Mouse (Mus musculus): ENCODE results near the gene CK137956.

Gene CK137956

DNA sequence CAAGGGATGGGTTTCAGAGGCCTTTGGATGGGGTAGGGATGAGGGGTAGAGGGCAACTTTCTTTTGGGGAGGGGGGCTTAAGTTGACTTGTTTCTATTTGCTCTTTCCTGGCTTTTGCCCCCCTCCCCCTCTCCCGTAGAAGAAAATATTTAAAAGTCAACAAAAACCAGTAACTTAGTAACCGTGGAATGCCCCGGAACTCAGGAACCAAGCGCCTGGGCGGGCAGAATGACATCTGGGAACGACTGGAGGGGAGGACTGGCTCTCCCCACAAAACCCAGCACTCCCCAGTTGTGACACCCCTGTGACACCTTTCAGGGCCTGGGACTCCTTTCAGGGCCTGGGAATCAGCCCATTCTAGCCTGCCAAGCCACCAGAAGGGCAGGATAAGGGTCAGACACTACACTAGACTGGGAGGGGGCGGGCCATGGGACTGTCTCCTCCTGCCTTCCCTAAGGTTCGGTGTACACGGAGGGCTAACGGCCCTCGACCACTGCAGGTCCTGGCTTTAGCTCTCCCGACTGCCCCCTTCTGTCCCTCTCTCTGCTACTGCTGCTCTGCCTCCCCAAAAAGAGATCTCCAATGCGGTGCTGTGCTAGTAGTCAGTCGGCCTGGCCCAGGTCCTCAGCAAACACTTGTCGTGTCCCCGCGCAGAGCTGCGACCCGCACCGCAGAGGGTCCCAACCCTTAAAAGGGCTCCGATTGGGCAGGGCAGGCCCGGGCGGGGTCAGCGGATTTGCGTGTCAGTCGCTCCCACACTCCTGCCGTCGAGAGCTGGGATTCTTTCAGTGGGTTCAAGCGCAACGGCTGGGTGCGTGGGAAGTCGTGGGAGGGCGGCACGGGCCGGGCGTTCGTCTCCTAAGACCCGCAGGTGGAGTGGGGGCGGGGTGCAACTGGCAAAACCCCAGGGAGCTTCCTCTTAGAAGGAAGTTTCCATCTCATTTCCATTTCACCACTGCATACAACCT, at the start of gene CK137956:
CK137956 (minus strand) TSS at position 51 of the 968 bp plus-strand sequence.
- no peak for DNase-seq (ENCODE audit: low read depth, low spot score)

DNA sequence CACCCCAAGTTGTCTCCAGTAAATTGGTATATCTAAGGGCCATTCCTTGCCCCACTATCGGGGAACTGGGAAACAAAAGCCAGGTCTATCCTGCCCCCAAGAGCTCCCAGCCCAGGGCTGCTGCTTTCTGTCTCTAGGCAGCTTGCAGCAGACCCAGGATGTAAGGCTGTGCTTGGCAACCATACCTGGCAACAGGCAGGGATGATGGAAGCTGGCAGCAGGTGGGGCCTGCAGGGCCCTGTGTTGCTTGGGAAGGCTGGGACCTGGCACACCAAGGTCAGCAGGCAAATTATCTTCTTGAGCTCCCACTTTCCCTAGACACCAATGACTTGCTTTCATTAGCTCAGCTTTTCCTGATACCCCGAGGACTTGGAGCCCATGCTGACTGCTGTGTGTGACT, 48.7 kb upstream of the CK137956 start:
- no peak for DNase-seq (ENCODE audit: low read depth, low spot score)

DNA sequence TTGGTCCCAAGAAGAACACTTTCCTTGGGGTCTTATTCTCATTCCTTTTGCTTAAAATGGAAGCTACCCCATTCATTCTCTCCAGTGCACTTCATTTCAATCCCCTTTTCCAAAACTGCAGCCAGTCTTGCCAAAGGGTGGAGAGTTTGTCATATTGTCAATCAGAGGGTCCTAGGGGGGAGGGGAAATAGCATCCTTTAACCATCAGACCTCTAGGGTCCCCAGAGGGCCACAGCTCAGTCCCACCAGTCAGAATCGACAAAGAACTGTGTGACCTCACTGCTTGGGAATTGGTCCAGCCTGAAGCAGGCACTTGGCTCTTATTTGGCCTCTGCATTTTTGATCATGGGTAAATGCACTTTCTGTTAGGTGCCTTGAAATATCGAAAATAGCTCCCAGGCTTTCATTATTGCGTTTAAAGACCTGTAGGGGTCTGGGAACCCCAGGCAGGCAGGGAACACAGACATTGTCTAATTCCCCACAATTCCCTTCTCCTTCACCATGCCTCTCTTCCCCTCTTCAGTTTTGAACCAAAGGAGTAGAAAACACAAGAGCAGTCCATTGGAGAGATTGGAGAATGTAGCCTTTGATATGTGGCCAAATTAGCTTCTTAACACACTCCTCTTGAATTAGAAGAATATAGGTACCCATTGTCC, 34.2 kb upstream of the CK137956 start:
- DNase-seq (ENCODE audit: low read depth, low spot score), result no peak

DNA sequence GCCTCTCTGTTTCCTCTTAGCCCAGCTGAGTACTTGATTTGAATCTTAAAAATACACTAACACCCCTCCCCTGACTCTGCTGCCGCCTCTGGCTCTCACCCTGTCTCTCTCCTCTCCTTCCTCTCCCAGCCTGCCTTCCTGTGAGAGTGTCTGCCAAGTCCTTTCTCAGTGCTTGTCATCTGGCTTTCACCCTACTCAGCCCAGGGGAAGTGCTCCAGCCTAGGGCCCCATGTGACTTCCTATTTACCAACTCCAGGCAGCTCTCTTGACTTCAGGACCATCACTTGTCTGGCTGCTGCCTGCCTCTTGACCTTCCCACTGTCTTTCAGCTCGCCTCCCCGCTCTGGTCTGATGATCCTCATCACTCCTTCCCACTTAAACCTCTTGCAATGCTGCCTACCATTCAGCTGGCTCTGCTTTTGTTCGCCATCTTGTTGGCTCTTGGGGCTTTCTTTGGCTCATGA, 31.9 kb upstream of the CK137956 start:
- DNase-seq (ENCODE audit: low read depth, low spot score), result no peak

DNA sequence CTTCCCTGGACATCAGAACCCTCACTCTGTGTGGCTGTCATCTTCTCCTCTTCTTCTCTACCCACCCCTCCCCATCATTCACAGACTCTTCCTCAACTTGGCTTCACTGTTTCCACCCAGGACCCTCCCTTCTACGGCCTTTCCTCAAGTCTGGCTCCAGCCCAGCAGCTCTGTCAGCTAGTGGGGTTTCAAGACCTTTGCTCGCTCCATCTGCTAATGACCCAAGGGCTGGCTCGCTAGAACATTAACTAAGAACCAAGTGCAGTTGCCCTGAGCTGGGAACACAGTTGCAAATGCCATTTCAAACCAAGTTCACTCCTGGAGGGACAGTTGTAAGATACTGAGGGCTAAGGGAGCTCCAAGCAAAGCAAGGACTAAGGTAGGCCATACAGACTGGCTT, 28.5 kb upstream of the CK137956 start:
- no peak for DNase-seq (ENCODE audit: low read depth, low spot score)

DNA sequence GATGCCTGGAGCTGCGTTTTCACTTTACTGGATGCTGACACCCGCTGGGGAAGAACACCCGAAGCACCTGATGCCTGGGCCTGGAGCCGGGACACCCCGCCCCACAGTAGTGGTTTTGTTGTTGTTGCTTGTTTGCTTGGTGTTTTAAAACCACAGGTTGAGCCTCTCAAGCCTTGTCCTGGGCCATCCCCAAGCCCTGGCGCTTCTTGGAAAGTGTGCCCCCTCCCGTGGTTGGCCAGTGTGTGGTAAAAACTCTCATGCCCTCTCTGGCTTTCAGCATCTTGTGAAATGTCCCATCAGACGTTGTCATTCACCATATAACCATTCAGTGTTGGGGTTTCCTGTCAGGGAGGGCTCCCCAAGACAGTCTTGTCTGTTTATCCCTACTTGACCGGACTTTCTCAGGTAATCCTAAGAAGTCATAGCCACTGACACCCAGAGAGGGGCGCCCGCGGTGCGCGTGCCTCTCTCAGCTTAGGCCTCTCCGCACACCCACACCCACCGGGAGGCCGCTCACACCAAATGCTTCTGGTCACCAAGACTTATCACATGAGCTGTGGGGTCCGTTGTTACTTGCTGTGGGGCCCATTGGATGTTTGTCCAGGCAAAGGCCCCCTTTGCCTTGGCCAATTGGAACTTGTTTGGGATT, 18.7 kb upstream of the CK137956 start:
- no peak for DNase-seq (ENCODE audit: low read depth, low spot score)

DNA sequence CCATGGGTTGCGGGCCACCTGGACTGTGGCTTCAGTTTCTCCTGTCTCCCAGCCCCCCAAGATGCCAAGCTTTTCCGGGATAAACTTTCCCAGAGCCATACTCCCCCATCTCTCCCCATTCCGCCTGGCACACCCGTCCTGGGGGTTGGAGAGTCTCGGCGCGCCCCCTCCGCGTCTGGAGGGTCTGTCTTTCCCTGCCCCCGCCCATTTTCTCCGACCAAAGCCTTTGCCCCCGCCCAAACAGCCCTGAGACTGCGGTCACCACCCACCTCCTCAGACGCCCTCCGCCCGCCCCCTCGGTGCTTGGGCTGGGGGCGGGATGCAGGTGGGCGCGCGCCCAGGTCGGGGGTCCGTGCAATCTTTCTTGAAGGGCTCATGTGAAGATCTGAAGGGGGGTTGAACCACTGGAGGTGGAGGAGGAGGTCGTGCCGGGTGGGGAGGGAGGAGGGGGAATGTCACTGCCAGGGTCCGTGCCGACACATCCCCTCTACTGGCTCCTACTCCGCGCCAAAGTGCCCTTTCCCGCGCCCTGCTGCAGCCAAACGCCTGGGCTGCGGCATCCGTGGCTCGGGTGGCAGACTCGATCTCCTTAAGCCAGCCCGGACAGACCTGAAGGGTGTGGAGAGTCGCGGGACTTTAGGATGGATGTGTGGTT, 17.9 kb upstream of the CK137956 start:
- no peak for DNase-seq (ENCODE audit: low read depth, low spot score)

DNA sequence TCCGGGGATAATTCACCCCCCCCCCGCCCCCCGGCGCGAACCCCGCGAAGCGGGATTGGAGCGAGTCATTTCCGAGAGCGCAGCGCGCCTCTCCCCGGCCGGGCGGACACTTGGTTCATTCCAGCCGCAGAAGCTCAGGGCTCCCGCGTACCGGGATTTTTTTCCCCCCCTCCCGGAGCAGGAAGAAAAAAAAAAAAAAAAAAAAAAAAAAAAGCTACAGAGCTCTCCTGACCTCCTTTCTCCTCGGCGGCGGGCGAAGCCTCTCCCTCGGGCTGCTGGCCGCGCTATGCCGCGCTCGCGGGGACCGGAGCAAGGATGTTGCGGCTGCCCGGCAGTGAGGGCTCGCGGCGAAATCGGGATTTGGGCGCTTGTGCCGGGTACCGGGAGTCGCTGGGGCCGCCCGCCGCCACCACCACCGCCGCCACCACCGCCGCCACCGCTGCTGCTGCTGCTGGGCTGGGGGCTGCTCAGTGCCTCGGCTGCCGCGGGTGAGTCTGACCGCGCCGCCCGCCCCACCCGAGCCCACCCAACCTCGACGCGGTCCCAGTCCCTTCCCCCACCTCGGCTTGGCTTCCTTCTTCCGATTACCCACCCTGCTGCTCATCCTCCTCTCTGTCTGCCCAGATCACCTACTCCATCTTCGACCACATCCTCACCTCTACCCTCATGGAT, 17.2 kb upstream of the CK137956 start, which contains the start of gene Csmd2:
Csmd2 (plus strand) TSS at position 74 of the 672 bp plus-strand sequence.
- DNase-seq (ENCODE audit: low read depth, low spot score), result no peak

DNA sequence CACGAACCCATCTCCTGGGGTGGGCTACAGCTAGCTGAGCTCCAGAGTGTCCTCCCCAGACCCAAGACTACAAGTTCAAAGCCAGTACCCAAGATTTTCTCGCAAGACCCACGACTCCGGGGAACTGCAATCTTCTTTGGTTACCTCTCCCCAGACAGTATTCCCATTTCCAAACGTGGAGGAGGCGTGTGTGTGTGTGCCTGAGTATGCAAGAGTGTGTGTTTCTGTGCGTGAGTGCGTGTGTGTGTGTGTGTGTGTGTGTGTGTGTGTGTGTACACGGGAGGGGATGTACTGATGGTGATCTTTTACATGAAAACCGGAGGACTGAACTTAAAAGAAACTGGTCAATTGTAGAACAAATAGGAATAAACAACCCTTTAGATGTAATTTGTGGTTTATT, 16.5 kb upstream of the CK137956 start:
- DNase-seq (ENCODE audit: low read depth, low spot score), result no peak

DNA sequence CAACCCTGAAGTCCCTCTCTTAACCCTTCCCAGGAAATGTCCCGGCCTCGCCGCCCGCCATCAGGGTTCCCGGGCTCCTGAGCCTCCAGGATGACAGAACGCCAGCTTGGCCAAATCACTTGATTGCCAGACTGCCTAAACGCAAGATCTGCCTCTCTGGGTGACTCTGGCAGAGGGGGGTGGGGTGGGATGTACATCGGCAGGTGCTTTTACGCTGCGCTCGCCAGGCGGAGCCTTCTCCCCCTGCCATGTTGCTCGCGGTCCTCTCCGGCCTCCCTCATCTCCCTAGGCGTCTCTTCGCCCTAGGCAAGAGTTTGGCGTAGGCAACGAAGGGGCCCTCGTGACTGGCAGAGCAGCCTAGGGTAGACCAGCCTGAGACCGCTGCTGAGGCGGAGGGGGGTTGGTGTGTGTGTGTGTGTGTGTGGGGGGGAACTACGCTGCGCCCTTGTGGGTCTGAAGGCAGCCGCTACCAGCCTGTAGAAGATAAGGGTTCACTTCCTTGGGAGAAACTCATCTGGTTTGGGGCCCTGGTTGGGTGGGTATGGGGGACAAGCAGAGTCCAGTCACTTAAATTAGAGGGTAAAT, 15.8 kb upstream of the CK137956 start:
- DNase-seq (ENCODE audit: low read depth, low spot score), result no peak

DNA sequence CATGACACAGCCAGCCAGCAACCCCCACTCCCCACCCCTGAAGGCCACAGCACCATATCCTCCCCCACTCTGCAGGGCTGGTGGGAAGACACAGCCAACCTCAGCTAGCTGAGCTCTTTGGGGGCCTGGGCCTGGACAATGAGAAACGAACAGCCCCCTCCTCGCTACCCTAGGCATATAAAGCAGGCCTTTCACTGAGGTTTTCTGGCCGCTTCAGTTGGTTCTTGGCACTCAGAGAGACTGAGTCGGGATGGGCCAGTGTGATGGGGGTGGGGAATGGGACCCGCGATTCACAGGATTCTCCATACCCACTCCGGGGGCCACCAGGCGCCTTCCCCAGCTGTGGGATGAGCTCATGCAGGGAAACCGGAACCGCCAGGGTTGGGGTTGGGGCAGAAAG, 15.1 kb upstream of the CK137956 start:
- DNase-seq (ENCODE audit: low read depth, low spot score), result no peak

DNA sequence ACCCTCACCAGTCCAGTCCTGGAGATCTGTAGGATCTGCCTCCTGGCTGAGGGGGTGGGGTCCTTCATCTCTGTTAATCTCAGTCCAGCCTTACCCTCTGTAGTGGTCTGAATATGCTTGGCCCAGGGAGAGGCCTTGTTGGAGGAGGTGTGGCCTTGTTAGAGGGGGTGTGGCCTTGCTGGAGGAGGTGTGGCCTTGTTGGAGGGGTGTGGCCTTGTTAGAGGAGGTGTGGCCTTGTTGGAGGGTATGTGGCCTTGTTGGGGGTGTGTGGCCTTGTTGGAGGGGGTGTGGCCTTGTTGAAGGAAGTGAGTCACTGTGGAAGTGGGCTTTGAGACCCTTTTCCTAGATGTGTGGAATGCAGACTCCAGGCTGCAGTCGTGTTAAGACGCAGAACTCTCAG, 13.7 kb upstream of the CK137956 start:
- DNase-seq (ENCODE audit: low read depth, low spot score), result no peak

DNA sequence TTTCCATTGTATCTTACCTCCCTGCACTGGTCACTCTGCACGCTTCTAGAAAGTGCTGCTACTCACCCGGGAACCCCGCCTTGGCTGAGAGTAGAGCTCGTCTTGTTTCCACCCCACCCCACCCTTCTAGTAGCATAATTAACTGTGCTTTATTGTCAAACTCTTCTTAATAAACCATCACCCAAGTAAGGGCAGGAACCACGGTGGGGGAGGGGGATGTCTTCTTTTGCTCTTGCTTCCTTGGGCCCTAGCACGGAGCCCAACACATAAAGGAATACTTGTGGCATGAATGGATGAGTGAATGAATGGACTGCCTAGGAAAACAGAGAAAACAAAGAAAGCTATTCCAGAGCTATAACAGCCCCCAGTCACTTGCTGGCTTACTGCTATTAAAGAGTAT, 10.4 kb upstream of the CK137956 start:
- DNase-seq (ENCODE audit: low read depth, low spot score), result no peak

DNA sequence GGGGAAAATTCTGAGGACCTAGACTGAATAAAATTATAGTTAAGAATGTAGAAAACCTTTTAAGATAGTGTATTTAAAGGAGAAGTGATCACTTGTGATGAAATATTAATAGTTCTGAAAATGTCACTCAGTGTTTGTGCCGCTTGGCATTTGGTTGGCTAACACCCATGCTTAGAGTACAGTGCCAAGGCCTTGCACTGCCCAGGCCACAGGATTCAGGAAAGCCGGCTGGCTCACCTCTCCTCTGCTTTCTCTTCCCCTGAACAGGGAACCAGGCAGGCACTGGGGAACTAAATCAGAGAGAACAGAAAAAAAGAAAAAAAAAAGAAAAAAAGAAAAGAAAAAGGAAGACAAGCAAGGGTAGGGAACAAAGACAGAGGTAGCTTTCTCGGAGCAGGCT, 2.2 kb upstream of the CK137956 start:
- DNase-seq (ENCODE audit: low read depth, low spot score), result no peak

DNA sequence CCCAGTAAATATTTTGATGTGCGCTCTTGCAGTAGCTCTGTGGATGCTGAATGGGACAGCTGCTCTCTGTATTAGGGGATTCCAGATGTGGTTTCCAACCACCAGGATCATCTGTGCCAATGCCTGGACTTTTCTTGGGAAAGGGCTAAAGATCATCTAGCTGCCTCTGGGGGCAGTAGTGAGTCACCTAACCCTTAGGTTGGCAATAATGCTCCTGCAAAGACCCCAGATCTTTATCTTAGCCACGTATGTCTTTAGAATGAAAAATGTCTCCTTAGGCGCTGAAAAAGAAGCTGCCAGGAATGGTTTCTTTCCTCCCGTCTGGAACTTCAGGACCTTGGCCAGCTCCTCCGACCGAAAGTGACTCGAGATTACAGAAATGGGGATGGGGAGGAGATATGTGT, 731 bp downstream of the CK137956 start:
- DNase-seq (ENCODE audit: low read depth, low spot score), result no peak

DNA sequence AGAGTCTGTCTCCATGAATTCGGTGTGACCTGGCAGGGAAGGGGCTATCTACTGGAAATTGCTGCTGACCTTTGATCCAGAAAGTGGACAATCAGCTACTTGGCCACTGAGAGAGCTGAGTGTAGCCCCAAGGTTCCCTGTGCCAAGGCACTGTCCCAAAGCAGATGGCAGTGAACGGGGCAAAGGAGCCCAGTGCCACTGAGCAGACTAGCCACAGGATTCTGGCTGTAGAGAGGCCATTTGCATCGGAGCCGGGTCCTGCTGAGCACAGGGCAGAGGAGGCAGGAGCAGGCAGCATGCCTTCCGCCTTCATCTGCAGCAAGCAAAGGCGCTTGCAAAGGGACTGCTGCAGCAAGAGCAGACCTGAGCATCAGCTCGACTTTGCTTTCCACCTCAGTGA, 1.6 kb downstream of the CK137956 start:
- DNase-seq (ENCODE audit: low read depth, low spot score), result no peak

DNA sequence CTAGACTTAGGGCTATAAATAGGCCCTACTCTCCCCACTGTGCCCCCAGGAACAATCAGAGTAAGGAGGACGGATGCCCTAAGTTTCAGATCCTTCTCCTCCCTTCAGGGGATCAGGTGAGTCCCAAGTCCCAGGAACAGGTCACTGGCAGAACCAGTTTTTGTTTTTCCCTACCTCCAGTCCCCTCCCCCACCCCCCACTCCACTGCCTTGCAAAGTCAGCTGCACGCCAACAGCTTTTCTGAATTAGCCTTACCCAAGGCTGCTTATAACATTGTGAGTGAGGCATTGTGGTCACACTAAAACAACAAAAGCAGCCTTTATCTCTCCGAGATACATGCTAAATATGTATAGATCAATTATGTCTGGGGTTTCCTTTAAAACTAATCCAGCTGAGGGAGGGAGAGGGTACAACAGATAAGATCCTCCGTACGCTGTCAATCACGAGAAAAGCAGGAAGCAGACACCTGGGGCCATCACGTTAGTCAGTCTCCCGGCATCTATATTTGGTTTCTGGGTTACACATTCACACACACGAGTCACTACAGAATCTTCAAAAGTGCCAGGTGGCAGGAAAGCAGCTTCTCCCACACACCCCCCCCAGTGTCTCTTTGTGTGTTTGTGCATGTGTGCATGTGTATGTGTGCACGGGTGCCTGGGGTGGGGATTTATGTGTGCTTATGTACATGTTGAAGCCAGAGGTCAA, 17.6 kb downstream of the CK137956 start:
- DNase-seq (ENCODE audit: low read depth, low spot score), result no peak

DNA sequence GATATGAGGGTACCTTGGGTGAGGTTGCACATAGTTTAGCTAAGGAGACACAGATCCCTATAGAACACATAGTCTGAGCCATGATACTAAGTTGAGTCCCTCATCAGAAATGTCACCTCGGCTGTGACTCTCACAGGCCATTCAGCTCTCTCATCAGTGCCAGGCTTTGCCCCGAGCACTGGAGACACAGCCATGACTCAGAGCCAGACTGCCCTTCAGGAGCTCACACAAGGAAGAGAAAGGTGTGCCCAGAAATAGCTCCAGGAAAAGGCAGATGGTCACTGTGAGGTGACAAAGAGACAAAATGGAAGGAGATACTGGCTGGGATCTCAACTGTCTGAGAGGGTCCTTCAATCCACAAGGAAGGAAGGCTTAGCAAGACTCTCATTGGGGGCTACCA, 23.1 kb downstream of the CK137956 start:
- DNase-seq (ENCODE audit: low read depth, low spot score), result no peak

DNA sequence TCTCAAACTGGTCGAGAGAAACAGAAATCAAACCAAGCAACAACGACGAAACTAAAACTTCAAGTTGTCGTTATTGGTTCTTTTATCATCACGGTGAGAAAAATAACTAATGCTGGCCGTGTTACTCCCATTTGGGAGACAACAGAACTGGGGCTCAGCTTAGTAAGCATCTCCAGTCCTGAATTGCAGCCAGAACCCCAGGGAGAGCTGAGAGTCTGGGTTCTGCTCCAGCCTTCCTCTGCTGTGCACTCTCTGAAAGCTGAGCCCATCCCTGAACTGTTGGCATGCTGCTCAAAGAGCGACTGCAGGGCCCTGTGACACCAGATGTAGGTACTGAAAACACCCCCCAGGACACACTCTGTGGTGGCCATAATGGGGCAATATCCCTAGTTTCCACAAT, 33.3 kb downstream of the CK137956 start:
- no peak for DNase-seq (ENCODE audit: low read depth, low spot score)

DNA sequence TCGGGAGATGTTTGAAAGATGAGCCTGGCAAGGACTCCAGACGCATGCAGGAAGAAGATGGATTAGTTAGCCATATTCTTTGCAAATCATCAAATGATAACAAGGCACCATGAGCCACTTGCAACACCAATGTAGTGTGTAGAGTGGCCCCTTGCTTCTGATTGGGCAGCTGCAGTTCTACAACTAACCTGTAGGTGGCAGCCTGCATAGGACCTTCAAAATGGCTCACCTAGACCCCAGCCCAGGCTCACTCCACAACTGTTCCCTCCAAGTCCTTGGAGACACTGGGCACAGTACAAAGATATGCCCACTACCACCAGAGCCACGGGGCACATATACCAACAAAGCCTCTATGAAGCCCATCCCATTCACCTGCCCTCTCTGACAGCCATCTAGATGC, 35.4 kb downstream of the CK137956 start:
- no peak for DNase-seq (ENCODE audit: low read depth, low spot score)
